Mouse (Mus musculus): ENCODE measurements around the gene Rbfox2. TPM values are rescaled to one million over a fixed set of nuclear protein-coding genes. Genes with fewer than 3 reads are reported as not detected.

The Rbfox2 gene
- polyA plus RNA-seq, 1 experiment from 2014 or later: 81.9 TPM

DNA sequence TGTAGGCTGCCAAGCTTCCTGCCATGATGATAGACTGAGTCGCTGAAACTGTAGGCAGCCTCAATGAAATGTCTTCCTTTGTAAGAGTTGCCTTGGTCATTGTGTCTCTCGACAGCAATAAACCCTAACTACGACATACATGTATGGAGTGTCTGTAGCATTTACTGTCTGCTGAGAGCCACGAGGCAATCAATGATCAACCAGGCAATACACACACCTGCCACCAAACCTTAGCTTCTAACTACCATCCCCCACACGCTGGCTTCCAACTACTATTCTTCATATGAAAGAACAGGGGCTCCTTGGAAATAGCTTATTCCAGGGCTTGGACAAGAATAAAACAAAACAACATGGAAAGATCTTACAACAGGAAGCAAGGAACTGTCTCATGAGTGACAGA lies 42.5 kb downstream of the Rbfox2 start:
- Histone ChIP-seq H3K36me3 (replicated peaks; ENCODE audit: control insufficient read depth, insufficient read depth, low read depth, low read length) (no peaks in the 10 kb centered on the region), H3K27me3 (ENCODE audit: control insufficient read depth, insufficient read depth, low read length) (no peaks in the 10 kb centered on the region), H3K9ac (replicated peaks; ENCODE audit: low read length) (no peak overlapping the region), H3K9me3 (replicated peaks; ENCODE audit: control insufficient read depth, low read length) (no peaks in the 10 kb centered on the region), H3K4me2 (ENCODE audit: low read depth, low read length) (no peak overlapping the region), H3K4me3 (ENCODE audit: low read depth, low read length) (no peak overlapping the region), H3K4me1 (ENCODE audit: control insufficient read depth, insufficient read depth, low read length) (no peaks in the 10 kb centered on the region), H3K27ac (replicated peaks; ENCODE audit: low read depth, low read length) (no peak overlapping the region)
- WGBS: 94% methylated on average over 5 of the region's 5 CpGs
- ATAC-seq (replicated peaks; ENCODE audit: insufficient number of reproducible peaks, low FRiP score, low TSS enrichment, low read depth): no peak
- DNase-seq (ENCODE audit: low spot score): no peak

DNA sequence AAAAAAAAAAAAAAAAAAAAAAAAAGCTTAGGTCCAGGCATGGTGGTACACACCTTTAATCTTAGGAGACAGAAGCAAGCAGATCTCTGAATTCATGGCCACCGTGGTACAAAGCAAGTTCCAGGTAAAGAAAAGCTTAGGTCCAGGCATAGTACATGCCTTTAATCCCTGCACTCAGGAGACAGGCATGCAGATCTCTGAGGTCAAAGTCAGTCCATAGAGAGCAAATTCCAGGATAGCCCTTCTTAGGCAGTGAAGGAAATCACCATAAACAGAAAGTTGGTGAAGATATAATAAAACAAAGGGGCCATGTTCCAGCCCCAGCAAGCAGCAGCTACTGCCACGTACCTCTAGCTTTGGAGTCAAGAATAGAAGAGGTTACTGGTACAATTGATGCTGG lies 44.0 kb downstream of the Rbfox2 start:
- ATAC-seq (replicated peaks; ENCODE audit: insufficient number of reproducible peaks, low FRiP score, low TSS enrichment, low read depth) (no peak), DNase-seq (ENCODE audit: low spot score) (no peak)
- H3K4me3 ChIP-seq (ENCODE audit: low read depth, low read length): no peak overlapping the region
- no peak overlapping the region for H3K27ac ChIP-seq (replicated peaks; ENCODE audit: low read depth, low read length)
- H3K36me3 ChIP-seq (replicated peaks; ENCODE audit: control insufficient read depth, insufficient read depth, low read depth, low read length): no peaks in the 10 kb centered on the region
- H3K27me3 ChIP-seq (ENCODE audit: control insufficient read depth, insufficient read depth, low read length): no peaks in the 10 kb centered on the region
- H3K9ac ChIP-seq (replicated peaks; ENCODE audit: low read length): no peak overlapping the region
- no peaks in the 10 kb centered on the region; the same call in 1 of the 2 replicates for H3K4me1 ChIP-seq (ENCODE audit: control insufficient read depth, insufficient read depth, low read length)
- H3K9me3 ChIP-seq (replicated peaks; ENCODE audit: control insufficient read depth, low read length): no peaks in the 10 kb centered on the region
- 84% methylated on average over 2 of the region's 2 CpGs for WGBS
- H3K4me2 ChIP-seq (ENCODE audit: low read depth, low read length): no peak overlapping the region

GRCm38 (mm10) chr15:77257437-77258229 lies 49.2 kb downstream of the Rbfox2 start:
- no peak for ATAC-seq (replicated peaks; ENCODE audit: insufficient number of reproducible peaks, low FRiP score, low TSS enrichment, low read depth)

DNA sequence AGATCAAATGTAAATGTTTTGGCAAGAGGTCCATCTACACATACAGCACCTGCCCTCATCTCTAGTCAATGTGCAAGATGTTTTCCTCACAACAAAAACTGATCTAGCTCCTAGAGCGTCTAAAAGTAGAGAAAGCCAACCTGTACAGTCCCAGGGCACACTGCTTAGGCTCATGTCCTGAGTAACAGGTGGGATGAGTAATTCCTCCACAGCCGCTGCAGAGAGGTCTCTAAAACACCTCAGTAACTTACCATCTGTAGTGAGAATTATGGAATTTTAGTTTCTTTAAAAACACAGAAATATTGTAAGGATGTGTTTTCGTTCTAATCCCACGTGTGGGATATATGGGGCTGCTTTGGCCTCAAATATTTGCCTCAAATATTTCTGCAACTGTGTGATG lies 50.0 kb downstream of the Rbfox2 start:
- DNase-seq (ENCODE audit: low spot score): no peak
- 78% methylated on average over 4 of the region's 4 CpGs for WGBS
- Histone ChIP-seq H3K36me3 (replicated peaks; ENCODE audit: control insufficient read depth, insufficient read depth, low read depth, low read length) (no peaks in the 10 kb centered on the region), H3K9ac (replicated peaks; ENCODE audit: low read length) (no peak overlapping the region), H3K9me3 (replicated peaks; ENCODE audit: control insufficient read depth, low read length) (no peaks in the 10 kb centered on the region), H3K4me3 (ENCODE audit: low read depth, low read length) (no peak overlapping the region), H3K27ac (replicated peaks; ENCODE audit: low read depth, low read length) (peak overlapping the region; percentile 56), H3K27me3 (ENCODE audit: control insufficient read depth, insufficient read depth, low read length) (no peaks in the 10 kb centered on the region), H3K4me2 (ENCODE audit: low read depth, low read length) (no peak overlapping the region), H3K4me1 (ENCODE audit: control insufficient read depth, insufficient read depth, low read length) (peaks cover 9% of the 10 kb centered on the region)
- ATAC-seq (replicated peaks; ENCODE audit: insufficient number of reproducible peaks, low FRiP score, low TSS enrichment, low read depth): no peak

More at GRCm38 (mm10) chr15:77257437-77258229, 49.2 kb downstream of the Rbfox2 start:
- Histone ChIP-seq H3K4me2 (ENCODE audit: low read depth, low read length) (no peak overlapping the region), H3K9me3 (replicated peaks; ENCODE audit: control insufficient read depth, low read length) (no peaks in the 10 kb centered on the region), H3K36me3 (replicated peaks; ENCODE audit: control insufficient read depth, insufficient read depth, low read depth, low read length) (no peaks in the 10 kb centered on the region), H3K27me3 (ENCODE audit: control insufficient read depth, insufficient read depth, low read length) (no peaks in the 10 kb centered on the region), H3K9ac (replicated peaks; ENCODE audit: low read length) (no peak overlapping the region), H3K4me1 (ENCODE audit: control insufficient read depth, insufficient read depth, low read length) (peaks cover 9% of the 10 kb centered on the region), H3K27ac (replicated peaks; ENCODE audit: low read depth, low read length) (no peak overlapping the region), H3K4me3 (ENCODE audit: low read depth, low read length) (no peak overlapping the region)
- 18% methylated on average over 6 of the region's 6 CpGs for WGBS
- DNase-seq (ENCODE audit: low spot score): peak; percentile 83

GRCm38 (mm10) chr15:77254636-77255035 lies 52.2 kb downstream of the Rbfox2 start:
- H3K4me3 ChIP-seq (ENCODE audit: low read depth, low read length): no peak overlapping the region
- no peaks in the 10 kb centered on the region for H3K36me3 ChIP-seq (replicated peaks; ENCODE audit: control insufficient read depth, insufficient read depth, low read depth, low read length)
- ATAC-seq (replicated peaks; ENCODE audit: insufficient number of reproducible peaks, low FRiP score, low TSS enrichment, low read depth) (peak; percentile 90), DNase-seq (ENCODE audit: low spot score) (peak; percentile 99)
- peak overlapping the region; percentile 90 for H3K27ac ChIP-seq (replicated peaks; ENCODE audit: low read depth, low read length)
- no peaks in the 10 kb centered on the region for H3K9me3 ChIP-seq (replicated peaks; ENCODE audit: control insufficient read depth, low read length)
- 9% methylated on average over 1 of the region's 1 CpGs for WGBS
- H3K9ac ChIP-seq (replicated peaks; ENCODE audit: low read length): no peak overlapping the region
- no peak overlapping the region for H3K4me2 ChIP-seq (ENCODE audit: low read depth, low read length)
- H3K4me1 ChIP-seq (ENCODE audit: control insufficient read depth, insufficient read depth, low read length): peaks cover 9% of the 10 kb centered on the region
- H3K27me3 ChIP-seq (ENCODE audit: control insufficient read depth, insufficient read depth, low read length): no peaks in the 10 kb centered on the region

DNA sequence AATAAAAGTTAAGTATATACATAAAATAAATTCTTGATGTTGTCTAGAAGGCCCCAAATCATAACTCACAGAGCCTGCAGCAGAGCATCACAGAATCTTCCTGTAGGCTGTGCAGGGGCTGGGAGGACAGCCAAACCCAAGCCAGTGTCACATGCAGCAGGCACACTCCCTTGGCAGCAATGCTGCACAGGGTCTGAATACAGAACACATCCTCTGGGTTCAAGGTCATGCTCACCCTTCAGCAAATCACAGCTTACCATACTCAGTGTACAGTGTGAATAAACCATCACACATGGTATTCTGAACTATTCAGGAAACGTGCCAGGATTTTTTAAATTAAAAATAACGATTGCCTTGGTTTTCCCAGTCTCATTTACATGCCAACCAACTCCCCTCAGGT lies 52.7 kb downstream of the Rbfox2 start:
- peak; percentile 36 for DNase-seq (ENCODE audit: low spot score)
- Histone ChIP-seq H3K27ac (replicated peaks; ENCODE audit: low read depth, low read length) (peak overlapping the region; percentile 90), H3K9ac (replicated peaks; ENCODE audit: low read length) (0 out of 2 replicates have a peak overlapping the region, but pooled peaks have one; percentile 7), H3K9me3 (replicated peaks; ENCODE audit: control insufficient read depth, low read length) (no peaks in the 10 kb centered on the region), H3K4me2 (ENCODE audit: low read depth, low read length) (no peak overlapping the region), H3K36me3 (replicated peaks; ENCODE audit: control insufficient read depth, insufficient read depth, low read depth, low read length) (no peaks in the 10 kb centered on the region), H3K27me3 (ENCODE audit: control insufficient read depth, insufficient read depth, low read length) (no peaks in the 10 kb centered on the region), H3K4me3 (ENCODE audit: low read depth, low read length) (no peak overlapping the region), H3K4me1 (ENCODE audit: control insufficient read depth, insufficient read depth, low read length) (peaks cover 9% of the 10 kb centered on the region)
- ATAC-seq (replicated peaks; ENCODE audit: insufficient number of reproducible peaks, low FRiP score, low TSS enrichment, low read depth): peak; percentile 71; the same call in 1 of the 2 replicates
- 25% methylated on average over 2 of the region's 2 CpGs for WGBS

DNA sequence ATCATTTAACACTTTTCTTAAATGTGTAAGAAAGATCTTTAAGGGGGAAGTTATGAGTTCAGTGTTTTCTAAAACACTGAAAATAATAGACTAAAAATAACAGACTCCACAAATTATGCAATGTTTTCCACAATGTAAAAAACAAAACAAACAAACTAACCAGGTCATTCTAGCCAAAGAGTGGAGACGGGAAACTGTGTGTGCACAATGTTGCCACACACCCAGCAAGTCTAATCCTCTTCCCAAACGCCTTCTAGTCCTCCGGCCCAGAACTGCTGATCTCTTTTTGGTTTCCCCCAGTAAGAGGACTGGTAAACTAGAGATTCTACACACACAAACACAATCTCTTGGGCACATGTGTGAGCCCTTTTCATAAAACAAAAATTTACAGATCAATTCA lies 55.1 kb downstream of the Rbfox2 start:
- DNase-seq (ENCODE audit: low spot score) (no peak), ATAC-seq (replicated peaks; ENCODE audit: insufficient number of reproducible peaks, low FRiP score, low TSS enrichment, low read depth) (no peak)
- Histone ChIP-seq H3K27me3 (ENCODE audit: control insufficient read depth, insufficient read depth, low read length) (no peaks in the 10 kb centered on the region), H3K9me3 (replicated peaks; ENCODE audit: control insufficient read depth, low read length) (no peaks in the 10 kb centered on the region), H3K4me3 (ENCODE audit: low read depth, low read length) (no peak overlapping the region), H3K4me2 (ENCODE audit: low read depth, low read length) (no peak overlapping the region), H3K9ac (replicated peaks; ENCODE audit: low read length) (no peak overlapping the region), H3K27ac (replicated peaks; ENCODE audit: low read depth, low read length) (no peak overlapping the region), H3K4me1 (ENCODE audit: control insufficient read depth, insufficient read depth, low read length) (peaks cover 7% of the 10 kb centered on the region), H3K36me3 (replicated peaks; ENCODE audit: control insufficient read depth, insufficient read depth, low read depth, low read length) (no peaks in the 10 kb centered on the region)
- 77% methylated on average over 3 of the region's 3 CpGs for WGBS

DNA sequence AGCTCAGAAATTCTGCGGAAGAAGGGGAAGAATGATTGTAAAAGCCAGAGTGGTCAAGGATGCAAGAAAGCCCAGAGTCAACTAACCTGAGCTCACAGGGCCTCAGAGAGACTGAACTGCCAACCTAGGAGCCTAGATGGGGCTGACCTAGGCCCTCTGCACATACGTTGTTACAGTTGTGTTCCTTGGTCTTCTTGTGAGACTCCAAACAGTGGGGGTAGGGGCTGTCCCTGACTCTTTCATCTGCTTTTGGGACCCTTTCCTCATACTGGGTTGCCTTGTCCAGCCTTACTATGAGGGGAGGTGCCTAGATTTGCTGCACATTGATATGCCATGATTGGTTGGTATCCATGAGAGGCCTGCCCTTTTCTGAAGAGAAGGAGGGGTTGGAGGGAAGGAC lies 56.0 kb downstream of the Rbfox2 start:
- H3K4me1 ChIP-seq (ENCODE audit: control insufficient read depth, insufficient read depth, low read length): peaks cover 12% of the 10 kb centered on the region
- no peak overlapping the region for H3K4me3 ChIP-seq (ENCODE audit: low read depth, low read length)
- WGBS: 83% methylated on average over 2 of the region's 2 CpGs
- no peaks in the 10 kb centered on the region for H3K9me3 ChIP-seq (replicated peaks; ENCODE audit: control insufficient read depth, low read length)
- H3K4me2 ChIP-seq (ENCODE audit: low read depth, low read length): no peak overlapping the region
- no peak overlapping the region for H3K27ac ChIP-seq (replicated peaks; ENCODE audit: low read depth, low read length)
- DNase-seq (ENCODE audit: low spot score): no peak
- no peaks in the 10 kb centered on the region for H3K27me3 ChIP-seq (ENCODE audit: control insufficient read depth, insufficient read depth, low read length)
- H3K36me3 ChIP-seq (replicated peaks; ENCODE audit: control insufficient read depth, insufficient read depth, low read depth, low read length): no peaks in the 10 kb centered on the region
- ATAC-seq (replicated peaks; ENCODE audit: insufficient number of reproducible peaks, low FRiP score, low TSS enrichment, low read depth): no peak
- H3K9ac ChIP-seq (replicated peaks; ENCODE audit: low read length): no peak overlapping the region

Data from embryonic facial prominence, embryonic 11.5 days (tissue).